8 mouse cellular contexts compared by ENCODE assay signal in the genomic region with DNA sequence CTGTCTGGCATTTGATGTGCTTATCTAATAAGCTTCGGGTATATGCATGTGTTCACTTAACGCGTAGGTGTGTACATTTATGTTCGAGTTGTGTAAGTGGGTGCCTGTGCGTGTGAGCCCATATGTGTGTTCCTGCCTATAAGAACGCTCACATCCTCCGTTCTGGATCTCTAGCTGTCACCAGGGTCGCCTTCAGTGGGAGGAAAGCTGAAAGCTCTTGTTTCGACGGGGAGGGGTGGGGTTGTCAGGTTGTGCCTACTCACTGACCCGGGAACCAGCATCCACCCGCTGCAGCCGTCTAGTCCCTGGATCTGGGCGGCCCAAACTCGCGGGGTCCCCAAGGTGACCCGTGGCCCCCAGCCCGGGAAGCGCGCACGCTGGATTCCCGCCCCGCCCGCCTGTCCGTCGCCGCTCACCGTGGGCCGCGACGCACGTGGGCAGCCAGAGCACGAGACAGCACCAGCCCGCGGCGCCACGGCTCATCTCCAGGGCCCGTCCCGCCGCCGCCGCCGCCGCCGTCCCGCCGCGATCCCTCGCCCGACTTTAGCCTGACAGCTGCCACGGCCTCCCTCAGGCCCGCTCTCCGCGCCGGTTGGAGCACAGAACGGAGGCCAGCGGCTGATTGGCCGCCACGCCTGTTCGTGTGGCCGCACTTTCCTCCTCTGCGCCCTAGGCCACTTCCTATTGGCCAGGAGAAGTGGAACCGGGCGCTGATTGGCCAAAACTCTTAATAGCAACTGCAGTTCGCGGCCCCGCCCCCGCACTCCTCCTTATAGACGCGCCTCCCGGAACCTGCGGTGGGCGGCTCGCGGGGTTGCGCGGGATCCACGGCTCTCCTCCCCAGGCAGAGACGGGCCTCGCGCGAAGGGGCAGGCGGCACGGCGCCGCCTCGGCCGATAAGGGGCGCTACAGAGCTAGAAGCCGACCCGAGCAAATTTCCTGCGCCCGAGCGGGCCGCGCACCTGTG. TPM values are rescaled to one million over a fixed set of nuclear protein-coding genes. Genes with fewer than 3 reads are reported as not detected.
A peak's percentile ranks its signal among the peaks of the same experiment; 100 is the strongest.
DNase-seq lines count a peak whose midpoint lies in the region; ATAC-seq and TF ChIP-seq lines count a peak whose summit lies in the region.

A gene (plus strand): TSS at position 818 of the 967 bp plus-strand sequence.

- WGBS in hindbrain, embryonic 10.5 days, result 3% methylated on average over 96 of the region's 96 CpGs
- WGBS in lung, postnatal 0 days, result 2% methylated on average over 86 of the region's 96 CpGs

- peak within 1 kb of the TSS; percentile 92 for H3K4me3 ChIP-seq in hindbrain, embryonic 10.5 days
- peak within 1 kb of the TSS; percentile 79 for H3K4me3 ChIP-seq in lung, postnatal 0 days (ENCODE audit: low read depth, low read length)

- peaks cover 37% of the 10 kb centered on the region for H3K36me3 ChIP-seq in hindbrain, embryonic 10.5 days
- peaks cover 8% of the 10 kb centered on the region; the same call in 1 of the 2 replicates for H3K36me3 ChIP-seq in lung, postnatal 0 days (ENCODE audit: insufficient read depth, low read length)

- peaks cover 45% of the 10 kb centered on the region for H3K4me1 ChIP-seq in hindbrain, embryonic 10.5 days (replicated peaks)
- peaks cover 16% of the 10 kb centered on the region; the same call in 1 of the 2 replicates for H3K4me1 ChIP-seq in lung, postnatal 0 days (ENCODE audit: insufficient read depth, low read depth, low read length)

- peak; percentile 72 for TF ChIP-seq CTCF in lung, postnatal 0 days (IDR thresholded peaks at IDR 0.05)

- peak; percentile 100 for DNase-seq in MN1 (ENCODE audit: low spot score)
- DNase-seq in cerebellum, adult 9-10 months, result peak; percentile 98
- peak; percentile 99 for DNase-seq in hindbrain, embryonic 10.5 days (ENCODE audit: low spot score)
- peak; percentile 100 for DNase-seq in layer of hippocampus, adult 9-11 months
- DNase-seq in lung, postnatal 0 days (ENCODE audit: low spot score), result peak; percentile 100
- peak; percentile 97 for DNase-seq in ovary, postnatal 14 days (ENCODE audit: low spot score)
- DNase-seq in thymus, postnatal 14 days, result peak; percentile 99

- H3K9me3 ChIP-seq in hindbrain, embryonic 10.5 days, result no peaks in the 10 kb centered on the region
- H3K9me3 ChIP-seq in lung, postnatal 0 days (ENCODE audit: low read length), result no peaks in the 10 kb centered on the region

- peak within 1 kb of the TSS; percentile 97 for H3K27ac ChIP-seq in hindbrain, embryonic 10.5 days
- H3K27ac ChIP-seq in lung, postnatal 0 days (ENCODE audit: low read length), result peak within 1 kb of the TSS; percentile 97

- H3K27me3 ChIP-seq in hindbrain, embryonic 10.5 days (ENCODE audit: insufficient read depth, poor library complexity, severe bottlenecking), result no peaks in the 10 kb centered on the region
- no peaks in the 10 kb centered on the region for H3K27me3 ChIP-seq in lung, postnatal 0 days (replicated peaks; ENCODE audit: insufficient read depth, low read length)

- peak; percentile 85 for ATAC-seq in frontal cortex, adult (ENCODE audit: low TSS enrichment)
- ATAC-seq in lung, postnatal 0 days, result peak; percentile 94

- TF ChIP-seq EP300 in lung, postnatal 0 days (IDR thresholded peaks at IDR 0.05), result no peak

- peak within 1 kb of the TSS; percentile 98 for H3K4me2 ChIP-seq in lung, postnatal 0 days (replicated peaks; ENCODE audit: low read depth, low read length)

- peak within 1 kb of the TSS; percentile 79 for H3K9ac ChIP-seq in lung, postnatal 0 days (replicated peaks; ENCODE audit: low read depth)

RNA-seq across cellular contexts. Expression of the gene that starts here (rescaled TPM):
- 641 and 745 TPM in 2 replicates for polyA plus RNA-seq in hindbrain, embryonic 10.5 days (2016; fragmentation: Nextera tagmentation; extraction: Ambion mirVana)
- 200 and 210 TPM in 2 replicates for polyA plus RNA-seq in lung, postnatal 0 days (2015; fragmentation: Nextera tagmentation; extraction: Ambion mirVana)

Comparison
In these comparisons a context has a peak if more than half of its experiments do, and no peak if none do; other contexts are left out.
1. Peak in every context shown above with its lines: DNase-seq, ATAC-seq, H3K4me3 ChIP-seq and H3K27ac ChIP-seq.